Mouse (Mus musculus) embryo, embryonic 11.5 days (tissue): ENCODE measurements around the gene Slc4a4.
A peak's percentile ranks its signal among the peaks of the same experiment; 100 is the strongest.

Source experiments
- DNase-seq: peaks from one replicate; pipeline ENCODE4 v3.0.0-alpha.2; 2012; ENCODE audit warnings: low read depth, low spot score

The Slc4a4 gene

DNA sequence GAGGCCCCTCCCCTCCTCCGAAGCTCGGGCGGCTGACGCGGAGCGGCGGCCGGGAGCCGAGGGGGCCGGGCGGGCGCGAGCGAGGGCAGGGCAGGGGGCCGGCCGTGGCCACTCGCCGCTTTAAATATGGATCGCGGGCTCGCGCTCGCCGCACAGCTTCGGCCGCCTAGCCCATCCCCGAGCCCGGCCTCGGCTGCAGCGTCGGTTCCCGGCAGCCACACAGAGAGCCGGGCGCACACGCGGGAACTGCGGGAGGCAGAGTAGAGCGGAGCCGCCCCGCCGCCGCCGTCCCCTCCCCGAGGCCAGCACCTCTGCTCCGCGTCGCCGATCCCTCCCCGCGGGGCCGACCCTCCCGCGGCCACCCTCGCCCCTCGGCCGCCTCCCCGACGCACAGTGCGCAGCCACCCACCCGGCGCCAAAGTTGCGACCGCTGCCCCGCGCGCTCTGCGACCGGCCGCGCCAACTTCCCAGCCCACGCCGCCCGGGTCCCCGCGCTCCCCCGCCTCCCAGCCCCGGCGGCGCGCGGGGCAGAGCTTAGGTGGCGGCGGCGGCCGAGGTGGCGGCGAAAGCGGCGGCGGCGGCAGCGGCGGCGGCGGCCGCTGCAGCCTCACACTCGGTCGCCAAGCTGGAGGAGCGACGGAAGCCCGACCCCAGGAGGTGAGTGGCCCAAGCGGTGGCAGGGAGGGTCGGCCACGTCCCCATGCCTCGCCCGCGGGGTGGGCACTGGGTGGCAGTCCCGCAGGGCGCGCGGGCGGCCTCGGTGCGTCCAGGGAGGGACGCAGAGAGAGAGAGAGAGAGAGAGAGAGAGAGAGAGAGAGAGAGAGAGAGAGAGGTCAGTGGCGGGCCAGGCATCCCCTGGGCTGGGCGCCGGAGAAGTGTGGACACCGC lies at the start of gene Slc4a4:
TSS of gene Slc4a4 (plus strand) at position 151 of the 888 bp plus-strand sequence.
- DNase-seq, result no peak

GRCm38 (mm10) chr5:88840080-88840798 lies 46.4 kb upstream of the Slc4a4 start:
- DNase-seq, result no peak

DNA sequence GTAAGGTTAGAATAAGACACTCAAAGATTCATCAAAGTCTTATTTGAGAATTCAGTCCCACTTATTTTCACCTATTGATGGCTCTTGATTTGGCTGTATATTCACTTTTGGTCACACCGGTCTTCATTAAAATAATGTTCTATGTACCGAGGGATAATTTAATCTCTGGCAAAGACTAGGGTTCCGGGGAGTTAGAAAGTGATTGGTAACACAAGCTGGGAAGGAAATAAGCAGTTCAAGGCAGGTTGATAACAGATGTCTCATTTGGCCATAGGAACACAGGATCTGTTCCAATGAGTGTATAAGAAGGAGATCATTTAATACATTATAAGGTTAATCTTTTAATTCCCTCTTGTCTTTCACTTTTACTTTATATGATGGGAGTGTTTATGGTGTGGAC lies 29.3 kb upstream of the Slc4a4 start:
- no peak for DNase-seq

DNA sequence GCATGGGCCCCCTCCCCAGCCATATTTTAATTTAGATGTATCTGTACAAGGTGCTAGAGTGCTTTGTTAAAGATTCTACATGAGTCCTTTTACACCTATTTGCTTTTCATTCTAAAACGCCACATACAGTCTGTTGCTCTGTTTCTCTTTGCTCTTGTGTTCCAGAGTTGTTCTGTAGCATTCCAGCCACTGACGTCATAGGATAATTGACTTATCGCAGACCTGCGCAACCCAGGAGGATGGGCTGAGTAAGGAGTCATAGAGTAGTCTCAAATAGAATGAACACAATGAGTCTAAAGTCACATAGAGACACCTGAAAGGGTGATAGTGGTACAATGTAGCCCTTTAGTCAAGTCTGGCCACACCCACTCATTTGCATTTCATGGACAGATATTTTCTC lies 28.8 kb upstream of the Slc4a4 start:
- no peak for DNase-seq

DNA sequence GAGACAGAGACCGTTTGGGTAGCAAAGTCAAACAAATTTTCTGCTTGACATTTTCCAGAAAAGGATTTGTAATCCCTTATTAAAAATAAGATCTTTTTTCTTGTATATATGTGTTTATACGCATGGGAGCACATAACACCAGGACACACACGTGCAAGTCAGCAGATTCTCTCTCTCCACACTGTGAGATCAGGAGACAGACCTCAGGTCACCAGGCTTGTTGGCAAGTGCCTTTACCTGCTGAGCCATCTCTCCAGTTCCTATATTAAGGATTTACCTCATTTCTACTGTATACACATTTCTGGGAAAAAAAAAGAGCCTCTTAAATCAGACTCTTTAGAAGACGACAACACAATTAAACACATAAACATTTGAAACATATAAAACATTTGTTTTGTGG lies 28.4 kb upstream of the Slc4a4 start:
- DNase-seq, result no peak

- peak; percentile 8 for DNase-seq
Measured at GRCm38 (mm10) chr5:88862163-88862562, 24.5 kb upstream of the Slc4a4 start.

DNA sequence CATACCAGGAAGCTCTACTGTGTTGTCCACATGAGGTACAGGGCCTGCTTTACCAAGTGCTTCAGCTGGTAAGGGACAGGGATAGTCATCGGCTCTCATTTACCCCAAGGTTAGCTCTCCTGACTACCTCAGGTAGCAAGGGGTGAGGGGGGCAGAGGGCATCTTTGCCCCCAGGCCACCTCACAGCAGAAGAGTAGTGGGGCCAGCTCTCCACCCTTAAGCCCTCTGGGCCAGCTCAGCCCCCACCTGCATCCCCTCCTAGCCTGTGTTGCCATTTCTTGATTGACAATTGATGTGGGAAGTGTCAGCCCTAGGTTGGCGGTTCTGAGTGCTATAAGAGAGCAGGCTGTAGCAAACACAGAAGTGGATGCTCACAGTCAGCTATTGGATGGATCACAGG lies 23.8 kb upstream of the Slc4a4 start:
- DNase-seq, result no peak

- no peak for DNase-seq
Measured at GRCm38 (mm10) chr5:88884101-88884500, 2.5 kb upstream of the Slc4a4 start.

DNA sequence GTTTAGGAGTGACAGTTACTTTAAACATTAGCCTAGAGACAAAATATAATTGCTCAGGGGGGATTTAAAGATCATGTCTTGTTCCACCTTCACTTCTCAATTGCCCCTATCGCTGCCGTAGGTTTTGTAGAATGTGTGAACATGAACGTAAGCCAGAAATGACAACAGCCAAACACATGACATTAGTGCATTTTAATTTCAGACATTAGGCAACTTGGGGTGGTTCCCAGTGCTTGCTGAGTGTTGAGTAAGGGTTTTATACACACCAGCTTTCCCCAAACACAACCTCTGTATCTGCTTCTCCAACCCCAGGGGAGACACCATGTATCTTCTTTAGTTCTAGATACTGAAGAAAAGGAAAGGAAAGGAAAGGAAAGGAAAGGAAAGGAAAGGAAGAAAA lies 1.1 kb upstream of the Slc4a4 start:
- DNase-seq, result no peak

- no peak for DNase-seq
Measured at GRCm38 (mm10) chr5:88885944-88886343, 674 bp upstream of the Slc4a4 start.

DNA sequence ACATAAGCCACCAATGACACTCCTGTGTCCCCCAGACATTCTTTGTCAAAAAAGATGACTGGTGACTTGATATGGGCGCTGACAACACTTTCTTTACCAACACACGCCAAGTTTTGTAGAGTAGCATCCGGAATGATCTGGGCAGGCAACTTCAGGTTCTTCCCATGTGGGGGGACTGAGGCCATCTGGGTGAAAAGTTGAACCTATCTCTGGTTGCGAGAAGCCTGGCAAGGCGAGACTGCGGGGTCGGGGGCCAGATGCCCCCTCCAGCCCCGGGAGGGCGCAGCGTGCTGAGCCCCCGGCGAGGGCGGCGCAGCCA lies 310 bp upstream of the Slc4a4 start:
- DNase-seq, result no peak

- no peak for DNase-seq
Measured at GRCm38 (mm10) chr5:88887556-88888412, 1.2 kb downstream of the Slc4a4 start.

DNA sequence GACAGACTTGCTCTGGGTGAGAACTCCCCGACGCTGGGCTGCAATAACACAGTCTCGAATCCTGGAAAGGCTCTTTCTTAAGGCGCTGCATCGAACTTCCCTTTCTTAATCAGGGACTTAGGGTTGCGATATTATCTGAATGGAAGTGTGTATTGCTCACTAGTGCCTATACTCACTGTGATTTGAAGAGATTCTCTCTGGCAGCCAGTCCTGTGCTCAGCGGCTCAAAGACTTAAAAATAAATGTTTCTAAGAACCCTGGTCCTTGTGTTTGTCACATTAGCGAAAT lies 1.7 kb downstream of the Slc4a4 start:
- DNase-seq, result no peak

GRCm38 (mm10) chr5:88889326-88889725 lies 2.7 kb downstream of the Slc4a4 start:
- no peak for DNase-seq

DNA sequence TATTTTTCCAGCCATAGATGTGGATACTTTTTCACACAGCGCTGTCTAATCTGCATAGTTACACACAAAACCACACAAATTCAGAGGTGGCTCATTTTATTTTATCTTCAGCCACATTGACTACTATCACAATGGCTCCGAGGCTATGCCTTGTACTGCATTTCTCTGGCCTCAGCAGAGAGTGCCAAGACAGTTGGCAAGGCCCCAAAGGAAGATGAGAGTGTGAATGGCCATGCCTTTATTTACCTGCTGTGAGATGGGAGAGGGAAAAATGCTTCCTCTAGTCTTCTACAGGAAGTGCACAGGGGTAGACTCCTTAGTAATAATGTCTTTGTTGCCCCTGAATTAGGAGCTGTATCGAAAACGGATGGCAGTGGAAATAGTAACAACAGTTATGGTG lies 3.5 kb downstream of the Slc4a4 start:
- no peak for DNase-seq

GRCm38 (mm10) chr5:88896574-88896973 lies 10.0 kb downstream of the Slc4a4 start:
- no peak for DNase-seq

DNA sequence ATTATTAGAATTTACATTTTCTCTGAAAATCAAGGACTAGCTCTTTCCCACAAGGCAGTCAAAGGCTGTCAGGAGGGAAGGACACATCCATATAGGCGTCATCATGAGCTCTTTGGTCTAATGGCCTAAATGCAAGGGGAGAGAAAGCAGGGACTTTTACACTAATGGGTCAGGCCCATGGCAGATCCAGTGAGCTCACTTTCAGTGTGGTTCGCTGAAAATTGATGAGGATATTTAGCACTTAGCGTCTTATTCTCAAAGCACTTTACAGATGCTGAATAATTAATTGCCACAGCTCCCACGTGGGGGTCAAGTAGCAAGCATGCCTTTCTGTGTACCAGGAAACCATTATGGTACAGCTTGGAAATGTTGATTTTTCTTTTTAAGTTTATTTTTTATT lies 16.5 kb downstream of the Slc4a4 start:
- no peak for DNase-seq

GRCm38 (mm10) chr5:88903526-88903925 lies 16.9 kb downstream of the Slc4a4 start:
- no peak for DNase-seq

DNA sequence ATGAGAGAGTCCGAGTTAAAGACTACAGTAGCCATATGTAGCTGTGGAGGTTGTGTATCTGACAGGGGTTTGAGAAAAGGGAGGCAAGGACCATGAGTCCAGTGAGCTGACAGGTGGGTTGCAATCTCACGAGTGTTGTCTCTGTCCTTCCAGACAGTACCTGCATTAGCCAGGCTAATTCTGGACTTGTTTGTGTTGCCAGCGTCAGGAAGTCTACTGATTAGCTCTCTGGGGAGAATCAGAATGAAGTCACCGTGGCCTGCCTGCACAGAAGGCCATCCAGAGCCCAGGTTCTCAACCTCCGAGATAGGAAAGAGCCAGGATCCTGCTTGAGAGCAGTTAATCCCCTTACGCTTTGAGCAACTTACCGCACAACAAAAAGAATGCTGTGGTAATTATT lies 18.2 kb downstream of the Slc4a4 start:
- DNase-seq, result no peak

DNA sequence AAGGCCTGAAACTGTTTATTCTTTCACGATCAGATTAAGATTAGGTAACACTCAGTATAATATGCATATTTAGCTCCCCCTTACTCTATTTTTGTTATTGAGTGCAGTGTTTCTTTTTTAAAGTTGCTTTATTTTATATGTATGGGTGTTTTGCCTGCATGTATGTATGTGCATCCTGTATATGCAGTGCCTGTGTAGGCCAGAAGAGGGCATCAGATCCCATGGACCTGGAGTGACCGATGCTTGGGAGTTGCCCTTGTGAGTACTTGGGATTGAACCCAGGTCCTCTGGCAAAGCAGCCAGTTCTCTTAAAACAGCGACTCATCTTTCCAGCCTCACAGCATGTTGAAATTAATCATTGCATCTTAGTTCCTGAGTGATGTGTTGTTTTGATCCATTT lies 21.0 kb downstream of the Slc4a4 start:
- no peak for DNase-seq

GRCm38 (mm10) chr5:88912629-88913028 lies 26.0 kb downstream of the Slc4a4 start:
- no peak for DNase-seq

DNA sequence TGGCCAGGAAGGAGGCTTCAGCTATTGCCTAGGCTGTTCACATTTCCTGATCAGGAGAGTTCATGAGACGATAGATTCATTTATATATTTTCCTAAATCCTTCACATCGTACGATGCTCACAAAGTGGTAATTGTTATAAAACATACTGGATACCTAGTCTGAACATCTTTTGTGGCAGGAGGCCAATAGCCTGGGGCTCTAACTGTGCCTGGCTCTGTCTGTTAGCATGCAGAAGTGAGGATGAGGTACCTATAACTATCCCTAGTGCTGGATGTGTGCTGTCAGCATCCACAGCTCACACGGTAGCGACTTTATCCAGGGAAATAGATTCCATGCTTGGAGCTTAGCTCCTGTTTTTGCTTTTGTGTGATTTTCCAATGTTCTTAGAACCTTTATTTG lies 28.5 kb downstream of the Slc4a4 start:
- DNase-seq, result no peak
